Mouse (Mus musculus): ENCODE data around the gene Adamts16. TPM values are rescaled to one million over a fixed set of nuclear protein-coding genes. Genes with fewer than 3 reads are reported as not detected.

The Adamts16 gene
- polyA plus RNA-seq, 1 experiment from 2014 or later = 0.09 TPM

DNA sequence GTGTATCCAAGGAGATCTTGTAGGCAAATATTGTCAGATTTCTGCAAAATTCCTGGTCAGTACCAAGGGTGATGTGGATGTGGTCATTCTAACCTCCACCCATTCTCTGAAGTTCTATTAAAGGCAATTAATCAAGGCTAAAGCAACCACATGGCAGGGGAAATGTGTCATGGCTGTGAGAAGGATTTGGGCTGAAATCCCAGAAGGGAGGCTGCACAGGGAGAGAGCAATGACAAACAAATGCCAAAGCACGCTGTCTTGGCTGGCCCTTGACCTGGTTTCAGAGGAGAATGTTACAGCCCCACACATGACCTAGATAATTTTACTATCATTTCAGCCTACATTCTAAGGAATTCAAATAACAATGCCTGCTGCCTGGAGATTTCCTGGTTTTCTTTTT, 52.6 kb downstream of the Adamts16 start:
- no peaks in the 10 kb centered on the region for H3K9me3 ChIP-seq
- no peak for ATAC-seq (ENCODE audit: borderline replicate concordance, extremely low read depth, low FRiP score, low TSS enrichment)
- no peak overlapping the region for H3K9ac ChIP-seq
- H3K4me2 ChIP-seq = no peak overlapping the region
- H3K4me1 ChIP-seq = no peaks in the 10 kb centered on the region
- no peaks in the 10 kb centered on the region for H3K36me3 ChIP-seq
- H3K4me3 ChIP-seq = no peak overlapping the region
- no peak overlapping the region for H3K27ac ChIP-seq
- WGBS = 29% methylated on average over 1 of the region's 1 CpGs
- H3K27me3 ChIP-seq = no peaks in the 10 kb centered on the region

DNA sequence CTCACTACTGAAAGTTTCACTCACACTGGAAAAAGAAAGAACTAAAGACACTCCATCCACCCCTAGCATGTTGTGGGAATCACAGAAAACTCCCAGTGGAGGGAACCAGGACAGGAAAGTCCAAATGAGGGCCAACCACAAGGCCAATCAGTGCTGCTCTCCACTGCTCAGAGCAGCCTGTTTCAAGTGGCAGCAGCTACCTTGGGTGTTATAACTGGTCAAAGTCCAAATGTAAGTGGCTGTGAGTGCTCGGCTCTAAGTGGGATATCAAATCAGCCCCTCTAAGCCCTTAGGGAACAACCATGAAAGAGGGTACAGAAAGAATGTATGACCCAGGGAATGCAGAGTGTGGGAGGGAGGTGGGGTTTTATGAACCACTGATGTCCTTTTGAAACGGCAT, 56.5 kb downstream of the Adamts16 start:
- H3K4me1 ChIP-seq = no peaks in the 10 kb centered on the region
- H3K36me3 ChIP-seq = no peaks in the 10 kb centered on the region
- H3K4me2 ChIP-seq = no peak overlapping the region
- H3K4me3 ChIP-seq = no peak overlapping the region
- H3K9ac ChIP-seq = no peak overlapping the region
- no peaks in the 10 kb centered on the region for H3K27me3 ChIP-seq
- H3K9me3 ChIP-seq = no peaks in the 10 kb centered on the region
- no peak overlapping the region for H3K27ac ChIP-seq
- 66% methylated on average over 2 of the region's 2 CpGs for WGBS
- ATAC-seq (ENCODE audit: borderline replicate concordance, extremely low read depth, low FRiP score, low TSS enrichment) = no peak

DNA sequence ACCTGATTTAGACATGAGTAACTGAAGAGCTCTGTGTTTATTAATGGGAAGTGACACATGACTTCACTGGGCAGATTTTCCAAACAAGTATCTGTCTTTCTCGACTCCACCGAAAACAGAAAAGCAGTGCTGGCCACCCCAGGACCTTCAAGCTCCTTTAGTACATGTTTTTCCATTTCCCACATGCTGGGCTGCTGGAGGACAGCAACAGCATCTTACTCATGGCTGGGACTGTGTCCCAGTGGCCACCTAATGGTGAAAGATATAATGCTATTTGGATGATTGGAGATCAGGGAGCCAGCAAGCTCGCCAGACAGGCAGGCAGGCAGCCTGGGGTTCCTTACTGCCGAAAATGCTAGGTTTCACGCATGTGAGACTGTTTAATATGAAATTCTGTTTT, 57.5 kb downstream of the Adamts16 start:
- Histone ChIP-seq H3K4me2 (no peak overlapping the region), H3K4me3 (no peak overlapping the region), H3K27ac (no peak overlapping the region), H3K27me3 (no peaks in the 10 kb centered on the region), H3K9ac (no peak overlapping the region), H3K4me1 (0 out of 2 replicates have a peak, but pooled peaks cover 3% of the 10 kb centered on the region), H3K36me3 (no peaks in the 10 kb centered on the region), H3K9me3 (no peaks in the 10 kb centered on the region)
- no peak for ATAC-seq (ENCODE audit: borderline replicate concordance, extremely low read depth, low FRiP score, low TSS enrichment)
- 39% methylated on average over 5 of the region's 5 CpGs for WGBS

DNA sequence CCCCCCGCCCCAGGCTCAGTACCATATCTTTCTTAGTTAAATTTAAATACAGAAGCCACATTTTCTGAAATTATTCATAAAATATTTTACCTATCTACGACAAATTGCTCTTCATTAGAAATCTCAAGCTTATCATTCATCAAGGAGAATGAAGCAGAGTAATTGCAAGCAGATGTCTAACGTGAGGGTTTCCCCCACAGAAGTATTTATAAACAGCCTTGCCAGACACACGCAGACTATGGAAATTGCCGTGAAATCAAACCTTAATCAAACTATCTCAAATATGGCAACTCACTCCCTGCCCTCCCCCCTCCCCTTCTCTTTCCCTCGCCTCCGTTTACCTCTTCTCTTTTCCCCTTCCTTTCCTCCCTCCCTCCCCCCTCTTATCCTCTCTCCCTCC, 61.8 kb downstream of the Adamts16 start:
- H3K4me3 ChIP-seq = no peak overlapping the region
- 37% methylated on average over 7 of the region's 7 CpGs for WGBS
- no peaks in the 10 kb centered on the region for H3K27me3 ChIP-seq
- H3K9me3 ChIP-seq = no peaks in the 10 kb centered on the region
- no peak overlapping the region for H3K27ac ChIP-seq
- H3K4me1 ChIP-seq = 0 out of 2 replicates have a peak, but pooled peaks cover 3% of the 10 kb centered on the region
- no peak for ATAC-seq (ENCODE audit: borderline replicate concordance, extremely low read depth, low FRiP score, low TSS enrichment)
- H3K9ac ChIP-seq = no peak overlapping the region
- no peaks in the 10 kb centered on the region for H3K36me3 ChIP-seq
- H3K4me2 ChIP-seq = no peak overlapping the region

DNA sequence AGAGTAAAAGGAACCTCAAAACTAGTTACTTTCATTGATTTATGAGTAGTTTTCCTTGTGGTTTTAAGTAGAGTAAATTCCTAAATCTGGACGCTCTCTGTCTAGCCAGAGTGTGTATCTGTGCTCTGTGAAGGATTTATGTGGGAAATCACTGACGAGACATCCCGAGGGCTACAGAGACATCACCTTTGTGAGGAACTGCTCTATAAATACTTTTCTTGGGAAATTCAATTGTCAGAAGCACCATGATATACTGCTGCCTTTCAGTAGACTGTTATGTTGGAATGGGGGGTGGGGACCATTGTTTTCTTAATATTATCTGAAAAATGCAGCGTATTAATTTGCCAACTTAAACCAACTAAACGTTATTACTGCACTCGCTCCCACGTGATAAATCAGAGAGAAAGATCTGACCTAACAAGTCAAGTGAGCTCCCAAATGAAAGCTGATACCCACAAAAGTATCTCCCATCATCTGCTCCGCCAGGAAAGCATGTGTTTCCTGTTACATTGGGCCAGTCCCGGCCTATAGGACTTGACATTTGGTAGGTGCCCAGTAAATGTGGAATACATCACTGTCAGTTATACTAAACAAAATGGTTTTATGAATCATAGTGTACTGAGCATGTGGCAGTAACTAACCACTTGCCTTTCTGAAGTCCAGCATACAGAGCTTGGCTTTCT, 62.6 kb downstream of the Adamts16 start:
- WGBS = 28% methylated on average over 9 of the region's 9 CpGs

DNA sequence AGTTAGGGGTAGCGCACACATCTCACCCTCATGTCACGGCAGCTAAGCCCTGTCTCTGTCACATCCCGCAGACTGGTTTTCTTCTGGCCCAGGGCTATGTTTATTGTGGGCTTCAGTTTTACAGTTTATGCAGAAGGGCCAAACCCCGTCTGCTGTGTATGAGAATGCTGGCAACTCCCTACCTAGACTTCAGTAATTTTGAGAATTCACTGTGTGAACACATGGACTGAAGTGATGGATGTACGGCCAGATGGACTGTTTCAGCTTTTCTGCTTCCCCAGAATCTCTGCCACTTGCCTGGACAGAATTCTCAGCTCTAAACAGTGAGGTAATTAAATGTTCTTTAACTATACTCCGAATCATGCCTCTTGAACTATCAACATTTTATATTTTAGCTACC, 70.5 kb downstream of the Adamts16 start:
- Histone ChIP-seq H3K36me3 (no peaks in the 10 kb centered on the region), H3K4me3 (no peak overlapping the region), H3K27ac (no peak overlapping the region), H3K9ac (no peak overlapping the region), H3K4me1 (no peaks in the 10 kb centered on the region), H3K4me2 (no peak overlapping the region), H3K27me3 (no peaks in the 10 kb centered on the region), H3K9me3 (no peaks in the 10 kb centered on the region)
- 61% methylated on average over 6 of the region's 6 CpGs for WGBS
- ATAC-seq (ENCODE audit: borderline replicate concordance, extremely low read depth, low FRiP score, low TSS enrichment) = no peak

More for the DNA sequence above, 62.6 kb downstream of the Adamts16 start:
- no peaks in the 10 kb centered on the region for H3K27me3 ChIP-seq
- H3K4me1 ChIP-seq = 0 out of 2 replicates have a peak, but pooled peaks cover 3% of the 10 kb centered on the region
- H3K9me3 ChIP-seq = no peaks in the 10 kb centered on the region
- no peaks in the 10 kb centered on the region for H3K36me3 ChIP-seq
- no peak for ATAC-seq (ENCODE audit: borderline replicate concordance, extremely low read depth, low FRiP score, low TSS enrichment)
- H3K4me3 ChIP-seq = no peak overlapping the region
- H3K4me2 ChIP-seq = no peak overlapping the region
- no peak overlapping the region for H3K27ac ChIP-seq
- H3K9ac ChIP-seq = no peak overlapping the region

DNA sequence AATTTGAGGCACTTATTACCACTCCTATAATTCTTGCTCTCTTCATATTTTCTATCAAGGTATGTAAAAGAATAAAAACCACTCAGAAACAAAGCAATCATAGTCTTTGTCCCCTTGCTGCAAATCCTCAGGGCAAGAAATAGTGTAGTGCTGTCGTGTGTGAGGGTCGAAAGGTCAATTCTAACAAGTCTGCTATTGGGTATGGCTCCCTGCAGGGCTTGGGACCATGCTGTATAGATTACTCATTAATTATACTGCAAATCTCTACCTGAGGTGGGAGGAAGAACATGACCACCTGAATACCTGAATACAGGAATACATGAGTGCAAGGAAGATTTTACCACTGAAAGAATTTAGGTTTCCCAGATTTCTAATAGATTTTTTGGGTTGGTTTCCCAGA, 72.5 kb downstream of the Adamts16 start:
- Histone ChIP-seq H3K36me3 (no peaks in the 10 kb centered on the region), H3K4me3 (no peak overlapping the region), H3K9ac (no peak overlapping the region), H3K27ac (no peak overlapping the region), H3K4me1 (no peaks in the 10 kb centered on the region), H3K4me2 (no peak overlapping the region), H3K9me3 (no peaks in the 10 kb centered on the region), H3K27me3 (no peaks in the 10 kb centered on the region)
- WGBS = 61% methylated on average over 2 of the region's 2 CpGs
- no peak for ATAC-seq (ENCODE audit: borderline replicate concordance, extremely low read depth, low FRiP score, low TSS enrichment)

DNA sequence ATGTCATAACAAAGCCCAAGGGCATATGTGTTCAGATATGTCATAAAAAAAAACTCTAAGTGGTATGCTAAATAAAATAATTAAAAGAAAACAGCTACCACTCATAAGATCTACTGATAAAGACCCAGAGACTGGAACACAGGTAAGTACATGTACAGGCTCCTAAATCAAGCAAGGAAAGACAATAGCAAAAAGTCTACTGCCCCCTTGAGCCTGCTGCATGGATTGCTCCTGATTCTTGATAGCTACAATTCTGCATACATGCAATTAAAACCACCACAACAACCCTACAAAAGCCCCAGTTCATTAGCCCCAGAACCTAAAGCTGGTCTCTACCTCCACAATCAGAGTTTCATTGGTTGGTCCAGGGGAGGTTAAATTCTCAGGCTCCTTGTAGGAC, 74.1 kb downstream of the Adamts16 start:
- H3K4me2 ChIP-seq = no peak overlapping the region
- no peak overlapping the region for H3K4me3 ChIP-seq
- no peaks in the 10 kb centered on the region for H3K9me3 ChIP-seq
- no peak overlapping the region for H3K9ac ChIP-seq
- H3K27ac ChIP-seq = no peak overlapping the region
- ATAC-seq (ENCODE audit: borderline replicate concordance, extremely low read depth, low FRiP score, low TSS enrichment) = no peak
- H3K36me3 ChIP-seq = no peaks in the 10 kb centered on the region
- H3K4me1 ChIP-seq = no peaks in the 10 kb centered on the region
- H3K27me3 ChIP-seq = no peaks in the 10 kb centered on the region

DNA sequence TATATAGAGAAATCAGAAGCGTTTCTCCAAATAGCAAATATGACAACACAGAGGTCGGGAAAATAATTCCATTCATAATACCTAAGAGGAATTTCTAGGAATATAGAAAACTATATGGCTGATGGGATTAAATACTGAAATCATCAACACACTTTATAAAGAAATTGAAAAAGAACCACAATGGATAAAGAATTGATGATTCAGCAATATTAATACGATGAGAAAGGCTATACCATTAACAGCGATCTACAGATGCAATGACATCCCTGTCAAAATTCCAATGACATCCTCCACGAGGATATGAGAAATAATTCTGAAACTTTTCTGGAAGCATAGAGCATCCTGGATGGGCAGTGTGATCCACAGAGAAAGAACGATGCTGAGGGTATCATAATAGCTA, 76.9 kb downstream of the Adamts16 start:
- H3K4me2 ChIP-seq = no peak overlapping the region
- 79% methylated on average over 6 of the region's 6 CpGs for WGBS
- no peak overlapping the region for H3K9ac ChIP-seq
- ATAC-seq (ENCODE audit: borderline replicate concordance, extremely low read depth, low FRiP score, low TSS enrichment) = no peak
- H3K36me3 ChIP-seq = no peaks in the 10 kb centered on the region
- no peaks in the 10 kb centered on the region for H3K9me3 ChIP-seq
- no peaks in the 10 kb centered on the region for H3K4me1 ChIP-seq
- H3K27me3 ChIP-seq = no peaks in the 10 kb centered on the region
- no peak overlapping the region for H3K4me3 ChIP-seq
- no peak overlapping the region for H3K27ac ChIP-seq

DNA sequence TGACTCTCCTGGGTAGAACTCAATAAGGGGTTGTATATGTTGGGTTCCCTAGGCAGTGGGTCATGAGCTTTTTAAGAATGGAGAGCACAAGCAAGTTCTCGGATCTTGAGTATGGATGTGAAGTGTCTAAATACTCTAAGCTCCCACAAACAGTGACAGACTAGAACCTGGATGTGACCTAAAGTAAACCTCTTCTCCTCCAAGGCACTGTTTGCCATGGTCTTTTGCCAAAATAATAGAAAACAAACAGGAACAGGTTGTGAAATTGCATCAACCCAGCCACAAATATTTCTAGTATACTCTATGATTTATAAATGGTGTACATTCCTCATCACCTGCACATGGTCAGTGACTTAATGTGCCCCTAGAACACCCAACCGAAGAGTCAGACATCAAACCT, 79.0 kb downstream of the Adamts16 start:
- no peak overlapping the region for H3K4me2 ChIP-seq
- WGBS = 79% methylated on average over 2 of the region's 2 CpGs
- no peaks in the 10 kb centered on the region for H3K36me3 ChIP-seq
- no peak overlapping the region for H3K4me3 ChIP-seq
- H3K27me3 ChIP-seq = no peaks in the 10 kb centered on the region
- ATAC-seq (ENCODE audit: borderline replicate concordance, extremely low read depth, low FRiP score, low TSS enrichment) = no peak
- H3K9ac ChIP-seq = no peak overlapping the region
- no peaks in the 10 kb centered on the region for H3K9me3 ChIP-seq
- H3K4me1 ChIP-seq = no peaks in the 10 kb centered on the region
- H3K27ac ChIP-seq = no peak overlapping the region

DNA sequence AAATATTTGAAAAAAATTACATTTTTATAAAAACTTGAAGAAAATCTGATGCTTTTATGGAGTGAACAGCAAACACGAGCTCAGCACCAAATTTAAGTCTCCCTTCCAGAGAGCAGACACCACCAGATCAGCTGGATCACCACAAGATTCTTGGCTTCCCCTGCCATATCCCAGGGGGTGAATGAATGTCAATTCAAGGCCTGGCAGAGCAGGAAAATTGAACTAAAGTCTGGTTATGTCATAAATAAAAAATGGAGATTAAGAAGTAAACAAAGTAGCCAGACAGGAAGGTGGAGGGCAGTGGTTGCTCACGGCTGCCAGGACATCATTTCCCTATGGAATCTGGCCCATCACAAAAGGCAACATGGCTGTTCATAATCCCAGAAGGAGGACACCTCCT, 80.3 kb downstream of the Adamts16 start:
- WGBS = 38% methylated on average over 2 of the region's 2 CpGs
- no peak for ATAC-seq (ENCODE audit: borderline replicate concordance, extremely low read depth, low FRiP score, low TSS enrichment)
- no peaks in the 10 kb centered on the region for H3K4me1 ChIP-seq

DNA sequence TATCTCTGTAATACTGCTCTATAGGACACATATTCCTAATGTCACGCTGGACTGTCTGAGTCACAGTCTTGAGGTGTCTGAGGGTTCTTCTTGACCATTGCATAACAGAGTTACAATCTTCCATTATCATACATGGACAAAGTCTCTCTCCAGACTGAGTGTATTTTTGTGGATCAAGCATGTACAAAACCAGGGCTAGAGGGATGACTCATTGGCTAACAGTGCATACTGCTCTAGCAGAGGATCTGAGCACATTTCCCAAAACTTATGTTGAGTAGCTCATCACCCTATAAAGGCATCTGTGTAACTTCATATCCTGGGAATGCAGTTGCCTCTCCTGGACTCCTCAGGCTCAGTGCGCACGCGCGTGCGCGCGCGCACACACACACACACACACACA, 81.4 kb downstream of the Adamts16 start:
- no peaks in the 10 kb centered on the region for H3K36me3 ChIP-seq
- no peak overlapping the region for H3K4me3 ChIP-seq
- over 99% methylated on average over 9 of the region's 9 CpGs for WGBS
- no peaks in the 10 kb centered on the region for H3K27me3 ChIP-seq
- H3K4me2 ChIP-seq = no peak overlapping the region
- ATAC-seq (ENCODE audit: borderline replicate concordance, extremely low read depth, low FRiP score, low TSS enrichment) = no peak
- no peak overlapping the region for H3K27ac ChIP-seq
- no peak overlapping the region for H3K9ac ChIP-seq
- no peaks in the 10 kb centered on the region for H3K9me3 ChIP-seq
- H3K4me1 ChIP-seq = no peaks in the 10 kb centered on the region

More for the DNA sequence above, 80.3 kb downstream of the Adamts16 start:
- Histone ChIP-seq H3K27me3 (no peaks in the 10 kb centered on the region), H3K9ac (no peak overlapping the region), H3K36me3 (no peaks in the 10 kb centered on the region), H3K4me2 (no peak overlapping the region), H3K27ac (no peak overlapping the region), H3K9me3 (no peaks in the 10 kb centered on the region), H3K4me3 (no peak overlapping the region)
